Mouse (Mus musculus): ENCODE measurements around the gene Pgm3.

Pgm3 gene

GRCm38 (mm10) chr9:86569314-86569910 lies 2.2 kb downstream of the Pgm3 start:
- no peak for DNase-seq (ENCODE audit: low read depth, low spot score)

GRCm38 (mm10) chr9:86560543-86560942 lies 11.1 kb downstream of the Pgm3 start:
- DNase-seq (ENCODE audit: low read depth, low spot score), result no peak

GRCm38 (mm10) chr9:86554641-86555040 lies 17.0 kb downstream of the Pgm3 start:
- no peak for DNase-seq (ENCODE audit: low read depth, low spot score)

- DNase-seq (ENCODE audit: low read depth, low spot score), result no peak
Measured at GRCm38 (mm10) chr9:86553886-86554285, 17.8 kb downstream of the Pgm3 start.

GRCm38 (mm10) chr9:86550717-86551116 lies 20.9 kb downstream of the Pgm3 start:
- DNase-seq (ENCODE audit: low read depth, low spot score), result no peak

GRCm38 (mm10) chr9:86549637-86550162 lies 21.9 kb downstream of the Pgm3 start:
- no peak for DNase-seq (ENCODE audit: low read depth, low spot score)

- DNase-seq (ENCODE audit: low read depth, low spot score), result no peak
Measured at GRCm38 (mm10) chr9:86544559-86544958, 27.1 kb downstream of the Pgm3 start.

GRCm38 (mm10) chr9:86543451-86543850 lies 28.2 kb downstream of the Pgm3 start:
- DNase-seq (ENCODE audit: low read depth, low spot score), result no peak

- no peak for DNase-seq (ENCODE audit: low read depth, low spot score)
Measured at GRCm38 (mm10) chr9:86534071-86534470, 37.6 kb downstream of the Pgm3 start.

GRCm38 (mm10) chr9:86525600-86525999 lies 46.0 kb downstream of the Pgm3 start:
- DNase-seq (ENCODE audit: low read depth, low spot score), result no peak

- DNase-seq (ENCODE audit: low read depth, low spot score), result no peak
Measured at GRCm38 (mm10) chr9:86522335-86522734, 49.3 kb downstream of the Pgm3 start.

GRCm38 (mm10) chr9:86514798-86515197 lies 56.8 kb downstream of the Pgm3 start:
- DNase-seq (ENCODE audit: low read depth, low spot score), result no peak

GRCm38 (mm10) chr9:86514390-86514789 lies 57.3 kb downstream of the Pgm3 start:
- DNase-seq (ENCODE audit: low read depth, low spot score), result no peak

- no peak for DNase-seq (ENCODE audit: low read depth, low spot score)
Measured at GRCm38 (mm10) chr9:86513733-86514132, 57.9 kb downstream of the Pgm3 start.

GRCm38 (mm10) chr9:86507437-86507836 lies 64.2 kb downstream of the Pgm3 start:
- DNase-seq (ENCODE audit: low read depth, low spot score), result no peak
